Mouse (Mus musculus) myocyte (in vitro differentiated cells): ENCODE results near the gene Gucd1.

Experiments used
- CEBPB ChIP-seq: IDR thresholded peaks from 2 replicates; pipeline ENCODE4 v1.6.1; 2011; ENCODE audit warnings: mild to moderate bottlenecking, moderate library complexity; ENCODE audit not compliant: poor library complexity, insufficient read depth, severe bottlenecking
- E2F4 ChIP-seq: IDR thresholded peaks from one replicate; pipeline ENCODE4 v1.6.1; 2011; ENCODE audit warnings: mild to moderate bottlenecking, control low read depth, moderate library complexity; ENCODE audit not compliant: insufficient read depth
- POLR2A ChIP-seq: IDR thresholded peaks from one replicate; pipeline ENCODE4 v1.6.1; 2011; ENCODE audit warnings: low read depth, mild to moderate bottlenecking, control low read depth, moderate library complexity; ENCODE audit not compliant: insufficient read length
- POLR2AphosphoS2 ChIP-seq: IDR thresholded peaks from one replicate; pipeline ENCODE4 v1.6.1; 2011; ENCODE audit warnings: low read depth, control low read depth; ENCODE audit not compliant: insufficient read length
- REST ChIP-seq: IDR thresholded peaks from one replicate; pipeline ENCODE4 v1.6.1; 2011; ENCODE audit warnings: mild to moderate bottlenecking, control low read depth, moderate library complexity; ENCODE audit not compliant: insufficient read depth, insufficient read length
- TCF12 ChIP-seq: IDR thresholded peaks from one replicate; pipeline ENCODE4 v1.6.1; 2011; ENCODE audit warnings: mild to moderate bottlenecking, control low read depth; ENCODE audit not compliant: poor library complexity, insufficient read depth, severe bottlenecking
- USF1 ChIP-seq: IDR thresholded peaks from one replicate; pipeline ENCODE4 v1.6.1; 2011; ENCODE audit warnings: low read depth, mild to moderate bottlenecking, control low read depth, moderate library complexity

- TF ChIP-seq TCF12 (no peak), POLR2A (no peak), CEBPB (no peak), REST (no peak), USF1 (no peak), POLR2AphosphoS2 (no peak), E2F4 (no peak)
These were observed 48.5 kb upstream of the Gucd1 start for GRCm38 (mm10) chr10:75566321-75566720.
